Mouse (Mus musculus) neutrophil, adult 5-6 weeks (primary cell): ENCODE measurements around the gene Nek1. TPM values are rescaled to one million over a fixed set of nuclear protein-coding genes. Genes with fewer than 3 reads are reported as not detected.
"Not testable (repeated sequence)": the region's sequence is repeated elsewhere in the genome, so short reads cannot be mapped to it uniquely, and the experiment has no call there.

Experiments used
- ATAC-seq: fragments of 151-379, 151-347 bp; 2 replicates; pipeline ENCODE4 v1.8.0; 2017; ENCODE audit warnings: mild to moderate bottlenecking, moderate TSS enrichment; ENCODE audit not compliant: insufficient number of reproducible peaks, poor library complexity, low FRiP score, severe bottlenecking; ENCODE audit errors: extremely low read depth
- total RNA-seq: library from RNA; stranded (forward); fragments of 200-1000 nt; gene quantifications from 2 replicates; pipeline ENCODE4 v1.2.3, GENCODE M21; 2017

Nek1 gene
- total RNA-seq, 1 experiment from 2014 or later: 12.1 TPM

DNA sequence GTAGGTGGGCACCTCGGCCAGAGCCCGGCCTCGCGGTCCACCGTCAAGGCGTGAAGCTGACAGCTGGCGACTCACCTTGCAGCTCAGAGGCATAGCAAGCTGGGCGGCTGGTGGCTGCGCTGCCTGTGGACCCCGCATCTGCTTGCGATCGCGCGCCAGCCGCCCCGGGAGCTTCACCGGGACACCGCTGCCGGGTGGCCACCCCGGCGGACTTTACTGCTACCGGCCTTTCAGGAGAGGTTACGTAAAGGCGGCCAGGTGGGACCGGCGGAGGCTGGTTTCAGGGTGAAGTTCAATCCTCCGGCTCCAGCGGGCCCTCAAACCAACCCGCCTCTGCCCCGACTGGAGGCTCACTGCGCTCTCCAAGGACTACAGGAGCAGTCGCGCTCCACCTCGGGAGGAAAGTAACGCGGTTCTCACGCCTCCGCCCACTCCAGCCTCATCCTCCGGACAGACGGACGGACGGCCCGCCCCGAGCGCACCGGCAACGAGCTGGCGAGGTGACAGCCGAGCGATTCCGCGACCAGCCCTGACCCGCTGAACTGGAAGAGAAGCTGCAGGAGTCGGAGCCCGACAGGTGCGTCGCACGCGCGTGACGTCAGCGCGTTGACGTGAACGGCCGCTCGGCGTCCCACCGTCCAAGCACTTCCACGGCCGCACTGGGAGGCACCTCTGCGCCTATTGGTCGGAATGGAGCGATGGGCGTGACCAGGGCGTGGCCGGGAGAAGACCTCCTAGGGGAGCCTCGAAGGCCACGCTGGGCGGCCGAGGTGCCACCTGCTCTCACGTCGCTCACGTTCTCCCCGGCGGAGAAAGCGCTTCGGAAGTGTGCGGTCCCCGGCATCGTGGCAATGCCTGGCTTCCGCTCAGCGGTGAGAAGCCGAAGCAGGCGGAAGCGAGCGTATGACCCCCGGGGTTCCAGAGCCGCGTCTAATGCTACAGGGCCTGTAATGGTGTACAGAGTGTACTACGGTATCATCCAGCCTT lies 10.0 kb upstream of the Nek1 start, which contains the start of gene Clcn3:
Clcn3 (minus strand) TSS at position 600 of the 987 bp plus-strand sequence.
- ATAC-seq: peak; percentile 97

DNA sequence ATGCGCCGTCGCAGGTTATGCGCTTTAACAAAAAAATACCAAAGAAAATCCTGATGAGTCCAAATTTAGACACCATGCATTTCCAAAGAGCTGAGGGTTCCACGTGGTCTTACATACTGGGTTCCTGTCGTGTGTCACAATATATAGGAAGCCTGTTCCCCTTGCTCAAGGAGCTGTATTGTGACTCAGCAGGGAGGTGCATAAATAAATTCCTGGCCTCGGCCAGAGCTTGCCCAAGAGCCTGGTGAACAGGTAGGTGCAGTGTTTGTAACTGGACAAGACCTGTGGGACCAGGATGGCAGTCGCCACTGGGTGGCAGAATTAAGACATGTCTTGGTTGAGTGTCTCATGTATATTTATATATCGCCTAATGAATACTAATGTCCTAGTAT lies 9.3 kb upstream of the Nek1 start:
- peak; percentile 20; the same call in 1 of the 2 replicates for ATAC-seq

DNA sequence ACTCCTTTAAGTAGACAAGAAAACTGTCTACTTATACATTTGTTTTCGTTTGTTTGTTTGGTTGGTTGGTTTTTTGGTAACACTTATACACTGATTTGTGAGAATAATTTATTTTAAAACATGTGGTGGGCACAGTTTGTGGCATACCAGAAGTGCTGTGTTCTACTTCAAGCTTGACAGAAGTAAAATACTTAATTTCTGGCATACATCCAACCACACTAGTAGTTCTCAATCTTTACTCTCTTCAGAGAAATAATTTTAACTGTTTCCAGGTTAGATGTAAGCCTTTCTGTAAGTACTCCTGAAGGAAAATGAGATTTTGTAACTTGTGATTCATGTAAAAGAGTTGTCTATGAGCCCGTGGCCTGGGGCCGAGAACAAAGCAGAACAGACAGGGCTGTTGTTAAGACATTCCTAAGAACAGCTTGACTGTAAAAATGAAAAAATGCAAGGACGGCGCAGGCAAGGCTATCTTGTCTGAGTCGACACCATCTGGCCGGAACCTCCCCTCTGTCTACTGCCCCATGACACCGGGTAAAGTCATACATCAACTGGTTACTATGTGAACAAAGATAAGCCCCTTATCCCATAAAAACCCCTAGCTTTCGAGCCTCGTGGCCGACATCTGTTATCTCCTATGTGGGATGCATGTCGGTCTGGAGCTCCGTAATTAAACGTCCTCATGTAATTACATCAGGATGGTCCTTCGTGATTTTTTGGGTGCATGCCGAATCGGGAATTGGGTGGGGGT lies 8.6 kb upstream of the Nek1 start:
- not testable (repeated sequence) for ATAC-seq

DNA sequence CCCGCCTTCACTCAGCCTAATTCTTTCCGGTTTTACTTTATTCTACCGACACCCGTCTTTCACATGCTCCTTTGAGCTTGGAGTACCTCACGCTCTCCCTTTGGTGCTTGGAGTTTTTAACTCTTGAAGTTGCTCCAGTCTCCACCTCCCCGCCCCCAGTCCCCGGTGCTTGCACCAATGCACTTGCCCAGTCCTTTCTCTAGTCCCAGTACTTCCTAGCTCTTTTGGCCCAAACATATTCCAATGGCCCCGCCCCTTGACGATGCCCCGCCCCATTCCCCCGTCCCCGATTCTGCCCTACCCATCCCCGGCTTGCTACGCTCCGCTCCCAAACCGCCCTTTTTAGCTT lies 460 bp upstream of the Nek1 start:
- ATAC-seq: peak; percentile 39

DNA sequence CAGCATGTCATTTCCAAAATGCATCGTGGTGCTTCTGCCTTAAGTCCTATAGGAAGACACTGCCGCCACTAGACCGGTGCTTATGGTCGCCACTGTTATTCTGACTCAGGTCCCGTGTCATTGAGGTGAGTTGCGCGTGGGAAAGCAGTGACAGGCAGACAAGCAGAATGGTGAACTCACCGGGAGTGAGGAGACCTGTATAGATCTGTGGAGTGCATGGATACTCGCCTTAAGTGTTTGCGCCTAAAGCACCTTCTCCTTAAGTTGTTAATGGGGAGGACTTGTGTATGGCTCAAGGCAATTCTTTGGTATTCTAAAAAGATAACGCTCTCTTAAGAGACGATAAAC lies 618 bp downstream of the Nek1 start:
- peak; percentile 7; the same call in 1 of the 2 replicates for ATAC-seq

DNA sequence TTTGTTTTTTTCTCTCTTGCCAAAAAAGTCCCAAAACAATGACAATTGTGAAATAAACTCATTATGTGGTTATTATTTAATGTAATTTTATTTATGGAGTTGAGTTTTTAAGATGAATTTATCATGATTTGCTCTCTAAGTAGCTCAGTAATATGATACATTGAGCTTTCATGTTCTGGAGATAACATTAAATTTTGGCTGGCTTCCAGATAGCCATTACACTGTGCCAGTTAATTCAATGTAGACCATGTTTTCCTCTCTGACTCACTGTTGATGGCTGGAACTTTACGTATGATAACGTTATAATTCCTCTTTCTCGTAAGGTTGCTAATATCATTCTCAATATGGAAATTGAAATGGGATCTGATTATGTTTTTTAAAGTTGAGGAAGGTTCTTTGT lies 3.5 kb downstream of the Nek1 start:
- no peak for ATAC-seq

DNA sequence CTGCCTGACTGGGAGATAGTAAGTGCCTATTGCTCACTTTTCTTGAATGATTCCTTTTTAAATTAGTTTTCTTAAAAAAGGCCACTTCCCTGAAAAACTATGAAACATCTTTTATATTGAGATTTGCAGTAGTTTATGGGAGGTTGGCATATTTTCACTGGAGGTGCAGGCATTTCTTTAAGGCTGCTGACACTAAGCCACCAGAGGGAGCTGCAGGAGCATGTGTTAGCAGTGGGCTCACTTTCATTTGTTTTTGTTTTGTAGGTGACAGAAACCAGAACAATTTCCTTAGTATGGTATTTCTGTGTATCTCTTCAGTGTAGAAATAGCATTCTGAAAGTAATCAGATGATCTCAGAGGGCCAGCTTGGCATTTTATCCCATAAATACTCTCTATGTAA lies 49.0 kb downstream of the Nek1 start:
- 0 out of 2 replicates have a peak, but pooled peaks have one; percentile 39 for ATAC-seq

DNA sequence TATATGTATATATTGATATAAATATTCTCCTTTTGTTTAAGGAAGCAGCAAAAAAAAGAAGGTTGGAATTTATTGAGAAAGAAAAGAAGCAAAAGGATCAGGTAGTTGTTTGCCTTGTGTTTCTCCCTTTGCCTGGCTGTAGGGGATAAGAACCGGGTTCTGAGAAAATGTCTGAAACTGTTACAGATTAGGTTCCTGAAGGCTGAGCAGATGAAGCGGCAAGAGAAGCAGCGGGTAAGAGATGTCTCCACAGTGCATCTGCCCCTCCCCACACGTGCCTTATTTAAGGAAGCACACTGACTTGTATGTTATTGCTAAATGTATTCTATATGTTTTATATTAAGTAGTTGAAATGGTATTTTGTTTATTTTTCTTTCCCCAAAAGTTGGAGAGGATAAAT lies 50.9 kb downstream of the Nek1 start:
- no peak for ATAC-seq

DNA sequence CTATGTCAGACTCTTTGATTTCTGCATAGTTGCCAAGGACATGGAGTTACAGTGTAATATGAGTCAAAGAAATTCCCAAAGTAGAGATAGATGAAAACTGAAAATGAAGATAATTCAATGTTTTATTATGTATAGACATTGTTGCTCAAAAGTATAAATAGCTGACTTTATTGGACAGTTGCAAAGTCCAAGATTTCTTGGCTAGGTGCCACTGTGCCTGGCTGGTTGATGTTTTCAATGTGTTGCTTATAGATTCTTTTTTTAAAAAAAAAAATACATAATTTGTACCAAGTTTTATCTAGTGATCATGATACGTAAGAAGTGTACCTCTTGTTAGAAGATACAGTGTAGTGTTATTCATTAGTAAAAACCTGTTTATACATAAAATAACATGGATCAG lies 53.8 kb downstream of the Nek1 start:
- ATAC-seq: no peak

DNA sequence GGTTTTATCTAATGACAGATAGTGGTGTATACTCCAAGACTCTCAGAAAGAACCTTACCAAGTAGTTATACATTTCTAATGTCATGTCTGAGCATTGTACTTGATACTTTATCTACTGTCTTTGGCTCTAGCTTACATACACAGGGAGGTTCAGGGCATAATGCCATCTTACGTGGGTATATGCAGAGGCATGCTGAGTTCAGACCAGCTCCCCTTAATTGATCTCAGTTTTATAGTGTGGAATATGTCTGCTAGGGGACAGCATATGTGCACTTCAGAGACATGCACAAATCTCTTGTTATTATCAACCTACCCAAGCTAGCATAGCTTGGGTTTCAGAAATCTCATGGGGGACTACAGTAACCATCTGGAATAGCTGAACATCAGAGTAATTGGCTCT lies 60.0 kb downstream of the Nek1 start:
- ATAC-seq: no peak

DNA sequence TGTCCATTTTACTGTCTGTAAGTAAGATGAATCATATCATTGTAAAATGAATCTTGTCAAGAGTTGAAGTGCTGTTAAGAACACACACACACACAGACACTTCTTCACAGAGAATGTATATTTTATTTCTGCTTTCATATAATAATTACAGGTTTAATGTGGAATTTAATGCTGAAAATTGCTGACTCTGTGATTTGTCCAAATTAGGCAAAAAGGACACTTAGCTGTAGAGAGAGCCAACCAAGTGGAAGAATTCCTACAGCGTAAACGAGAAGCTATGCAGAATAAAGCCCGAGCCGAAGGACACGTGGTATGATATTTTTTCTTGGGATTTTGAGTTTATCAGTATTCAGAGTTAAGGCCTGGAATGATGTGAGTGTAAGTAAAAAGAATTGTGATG lies 61.3 kb downstream of the Nek1 start:
- no peak for ATAC-seq

DNA sequence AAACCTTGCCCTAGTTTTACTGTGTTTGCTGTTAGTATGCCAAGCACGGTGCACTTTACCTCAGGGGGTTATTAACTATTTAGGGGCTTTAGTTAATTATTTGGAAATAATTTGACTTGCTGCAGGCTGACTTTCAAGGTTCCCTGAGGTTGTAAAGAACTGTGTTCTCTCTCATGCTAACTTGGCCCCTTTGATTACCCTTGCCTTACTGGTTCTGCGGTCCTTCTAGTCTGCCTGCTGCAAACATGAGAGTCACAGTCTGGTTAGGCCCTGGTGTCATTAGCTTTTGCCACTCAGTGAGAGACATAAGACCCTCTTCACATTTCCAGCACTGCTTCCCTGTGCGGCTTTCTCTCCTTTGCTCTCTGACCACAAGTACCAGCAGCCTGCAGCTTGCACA lies 64.0 kb downstream of the Nek1 start:
- ATAC-seq: no peak

DNA sequence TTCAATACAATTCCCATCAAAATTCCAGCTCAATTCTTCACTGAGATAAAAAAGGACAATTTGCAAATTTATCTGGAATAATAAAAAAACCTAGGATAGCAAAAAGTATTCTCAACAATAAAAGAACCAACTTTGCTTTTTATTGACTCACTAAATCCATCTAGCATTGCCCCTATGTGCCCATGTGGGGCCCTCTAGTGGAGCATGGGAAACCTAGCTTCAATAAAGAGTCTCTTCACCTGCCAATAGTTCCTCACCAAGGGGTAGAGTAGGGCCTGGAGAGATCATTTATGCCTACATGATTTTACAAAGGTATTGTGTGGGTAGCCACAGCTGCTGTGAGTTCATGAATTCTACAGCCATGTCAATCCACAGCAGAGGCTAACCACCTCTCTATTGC lies 66.1 kb downstream of the Nek1 start:
- ATAC-seq: no peak

DNA sequence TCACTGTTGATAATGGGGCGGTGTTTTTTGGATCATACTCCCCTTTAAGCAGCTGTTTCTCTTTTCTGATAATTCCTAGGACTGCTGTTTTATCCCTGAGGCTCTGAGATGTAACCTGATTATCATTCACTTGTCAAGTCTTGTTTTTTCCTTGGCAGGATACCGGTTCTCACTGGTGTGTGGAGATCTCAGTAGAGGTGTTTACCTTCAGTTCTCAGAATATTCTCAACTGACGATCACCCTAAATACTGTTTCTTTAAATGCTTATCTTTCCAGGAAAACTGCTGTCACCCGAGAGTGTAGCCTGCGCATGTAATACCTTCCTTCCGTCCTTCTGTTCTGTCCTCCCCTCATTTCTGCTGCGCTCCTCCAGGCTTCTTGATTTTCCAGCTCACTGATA lies 67.4 kb downstream of the Nek1 start:
- no peak for ATAC-seq

DNA sequence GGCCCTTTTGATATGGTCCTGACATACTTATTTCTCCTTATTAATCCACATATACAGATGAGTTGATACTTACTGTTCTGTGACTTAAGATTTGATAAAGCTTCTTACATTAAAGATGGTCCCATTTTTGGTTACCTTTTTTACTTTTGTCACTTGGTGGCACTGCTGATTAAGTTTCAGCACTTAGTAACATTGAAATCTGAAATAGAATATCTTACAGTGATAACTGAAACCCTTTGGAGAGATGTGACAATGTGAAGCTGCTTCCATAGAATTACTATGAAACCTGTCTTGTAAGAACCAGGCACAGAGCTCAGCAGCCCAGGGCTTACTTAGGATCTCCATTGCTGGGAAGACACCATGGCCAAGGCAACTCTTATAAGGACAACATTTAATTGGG lies 82.1 kb downstream of the Nek1 start:
- no peak for ATAC-seq

DNA sequence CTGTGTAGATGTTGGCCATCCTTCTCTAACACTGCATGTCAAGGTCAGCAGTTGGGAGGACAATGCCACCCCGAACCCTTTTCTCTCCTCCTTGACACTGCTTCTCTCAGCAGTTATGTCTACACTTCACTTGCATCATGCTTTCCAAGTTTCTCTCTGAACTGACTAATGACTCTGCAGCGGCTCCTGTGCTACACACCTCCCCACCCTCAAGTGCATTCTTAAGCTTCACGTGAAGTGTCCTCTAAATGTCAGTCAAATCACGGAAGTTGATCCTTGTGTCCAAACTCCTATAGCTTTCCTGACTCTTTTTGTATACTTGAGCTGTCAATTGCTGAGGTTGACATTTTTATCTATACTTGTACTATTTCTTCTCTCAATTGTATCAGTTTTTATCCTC lies 117.5 kb downstream of the Nek1 start:
- ATAC-seq: no peak

DNA sequence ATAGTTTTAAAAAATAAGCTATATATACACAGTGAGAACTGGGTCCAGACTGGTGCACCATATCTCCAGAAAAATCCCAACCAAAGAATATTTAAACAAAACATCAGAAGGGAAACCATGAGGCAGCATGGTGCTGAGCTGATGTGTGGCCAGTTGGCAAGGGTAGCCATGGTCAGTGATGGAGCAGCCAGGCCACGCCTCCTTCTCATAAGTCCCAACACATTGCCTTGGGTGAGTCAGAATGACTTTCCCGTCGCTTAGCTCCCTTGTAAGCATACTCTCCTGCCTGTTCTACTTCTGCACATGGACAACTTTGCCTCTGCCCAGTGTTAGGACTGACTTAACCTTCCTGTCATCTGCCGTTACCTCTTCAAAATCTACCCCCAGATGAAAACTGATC lies 118.9 kb downstream of the Nek1 start:
- no peak for ATAC-seq

DNA sequence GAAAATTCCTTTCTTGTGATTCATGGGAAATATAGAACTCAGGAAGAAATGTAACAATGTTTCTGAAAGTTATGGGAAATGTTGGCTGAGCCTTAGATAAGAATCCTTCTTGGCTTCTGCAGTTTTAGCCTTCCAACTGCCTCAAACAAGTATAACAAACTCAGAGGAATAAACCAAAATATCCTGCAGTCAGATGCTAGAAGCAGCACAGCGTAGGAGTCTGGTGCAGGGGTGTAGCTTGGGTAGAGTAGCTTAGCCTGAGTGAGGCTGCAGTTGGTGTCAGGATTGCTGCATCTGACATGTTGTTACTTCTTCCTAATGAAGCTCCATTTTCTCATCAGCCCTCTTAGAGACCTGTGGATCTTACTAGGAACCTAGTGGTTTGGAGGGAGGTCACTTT lies 128.6 kb downstream of the Nek1 start:
- ATAC-seq: no peak

DNA sequence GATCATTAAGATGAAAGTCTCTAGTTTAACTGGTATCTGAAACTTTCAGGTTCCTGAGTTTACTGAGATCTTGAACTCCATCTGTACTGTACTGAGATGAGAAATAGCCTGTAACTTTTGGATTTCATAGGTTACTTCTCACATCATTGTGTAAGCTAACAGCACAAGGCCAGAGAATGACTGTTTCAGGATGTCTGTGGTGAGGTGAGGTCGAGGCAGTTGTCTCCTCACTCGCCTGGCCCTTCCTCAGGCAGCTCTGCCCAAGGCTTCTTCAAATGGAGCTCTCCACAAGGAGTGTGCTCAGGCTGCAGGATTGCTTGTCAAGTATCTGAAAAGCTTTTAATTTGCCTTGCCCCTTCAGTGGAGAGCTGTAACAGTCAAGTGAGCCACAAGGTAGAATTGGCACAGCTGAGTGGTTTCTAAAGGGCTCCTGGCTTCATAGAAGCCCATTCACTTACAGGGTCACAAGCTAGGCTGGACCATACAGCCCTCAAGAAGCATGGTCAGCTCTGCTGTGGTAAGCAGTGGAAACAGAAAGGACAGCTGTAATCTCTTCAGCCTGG lies 134.4 kb downstream of the Nek1 start:
- ATAC-seq: no peak

DNA sequence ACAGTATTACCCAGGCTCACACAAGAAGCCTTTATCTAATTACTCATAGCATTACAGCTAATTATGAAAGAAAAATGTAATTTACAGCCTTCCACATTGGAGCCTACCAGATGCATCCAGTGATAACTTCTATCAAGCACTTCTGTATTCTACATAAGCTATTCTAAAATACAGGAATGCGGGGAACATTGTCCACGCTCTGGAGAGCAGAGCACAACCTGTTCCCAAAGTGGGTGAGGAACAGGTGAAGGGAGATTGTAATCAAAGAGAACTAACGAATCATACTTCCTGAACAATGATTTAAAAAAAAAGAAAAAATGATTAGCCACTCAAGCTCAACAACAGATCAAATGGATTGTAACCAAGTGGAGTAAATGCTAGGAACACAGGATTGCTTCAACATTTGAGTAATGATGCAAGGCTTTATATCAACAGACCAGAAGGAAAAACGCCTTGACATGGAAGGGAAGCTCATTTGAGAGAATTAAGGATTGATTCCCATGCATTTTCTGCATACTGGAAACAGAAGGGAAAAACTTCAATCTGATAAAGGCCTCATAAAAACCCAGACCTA lies 139.7 kb downstream of the Nek1 start:
- no peak for ATAC-seq
